Mouse (Mus musculus) left cerebral cortex, postnatal 4 days (tissue): ENCODE measurements around the gene 1700001P01Rik. TPM values are rescaled to one million over a fixed set of nuclear protein-coding genes. Genes with fewer than 3 reads are reported as not detected.

ENCODE experiments used
- microRNA-seq: library from miRNA; unstranded; fragments of <30 nt; microRNA quantifications from one replicate; pipeline ENCODE4 v1.2.0, GENCODE M21; 2022
- total RNA-seq, 2 experiments: library from RNA; stranded (reverse); gene quantifications; 2 replicates each; pipeline ENCODE4 v1.2.3; 2021

The 1700001P01Rik gene
- total RNA-seq, 2 experiments from 2014 or later: 2.0 TPM; not detected in 1

Small RNA genes within 50 kb of the gene (microRNA-seq; reads per million reads assigned to microRNA genes)
- gene Mir8102: not detected

Other genes starting within 250 kb of the 1700001P01Rik start
- 100 to 1,000 TPM; 163 to 177 TPM for gene Srcin1, start 199.7 kb downstream of the 1700001P01Rik start, total RNA-seq
- 1 to 10 TPM; 5.6 to 6.3 TPM for gene Epop, start 146.2 kb downstream of the 1700001P01Rik start, total RNA-seq
- gene Mllt6, start 112.5 kb downstream of the 1700001P01Rik start, total RNA-seq: 10 to 100 TPM; 60.2 to 67.1 TPM
- gene Cisd3, start 90.1 kb downstream of the 1700001P01Rik start, total RNA-seq: 10 to 100 TPM; 25.8 to 28.5 TPM
- gene Pcgf2, start 75.4 kb downstream of the 1700001P01Rik start, total RNA-seq: 100 to 1,000 TPM; 100 to 104 TPM
- 100 to 1,000 TPM; 168 to 172 TPM for gene Psmb3, start 72.5 kb downstream of the 1700001P01Rik start, total RNA-seq
- gene Pip4k2b, start 31.2 kb downstream of the 1700001P01Rik start, total RNA-seq: 100 to 1,000 TPM; 180 to 185 TPM
- gene Cwc25, start 9.4 kb downstream of the 1700001P01Rik start, total RNA-seq: 10 to 100 TPM; 17.6 to 20.4 TPM
- 100 to 1,000 TPM; 614 to 660 TPM for gene Rpl23, start 6.5 kb upstream of the 1700001P01Rik start, total RNA-seq
- 100 to 1,000 TPM; 190 to 199 TPM for gene Lasp1, start 23.1 kb upstream of the 1700001P01Rik start, total RNA-seq
- 10 to 100 TPM; 27.1 to 29.0 TPM for gene B230217C12Rik, start 64.9 kb upstream of the 1700001P01Rik start, total RNA-seq
- under 1 TPM; 0.46 to 0.74 TPM for gene Fbxo47, start 108.2 kb upstream of the 1700001P01Rik start, total RNA-seq
- gene Plxdc1, start 210.5 kb upstream of the 1700001P01Rik start, total RNA-seq: 1 to 10 TPM; 2.1 to 2.4 TPM
- gene Arl5c, start 220.3 kb upstream of the 1700001P01Rik start, total RNA-seq: 1 to 10 TPM; 2.2 to 2.5 TPM
- gene Cacnb1, start 247.1 kb upstream of the 1700001P01Rik start, total RNA-seq: 100 to 1,000 TPM; 100 to 104 TPM